Mouse (Mus musculus) CH12.LX (cell line): ENCODE results near the gene Anapc10. TPM values are rescaled to one million over a fixed set of nuclear protein-coding genes. Genes with fewer than 3 reads are reported as not detected.
A peak's percentile ranks its signal among the peaks of the same experiment; 100 is the strongest.

Experiments used
- DNase-seq: peaks from one replicate; pipeline ENCODE4 v3.0.0-alpha.2; 2013; ENCODE audit errors: extremely low read depth
- H3K27ac ChIP-seq: 2 replicates; pipeline ENCODE4 v1.5.1; 2012; ENCODE audit warnings: low read depth, mild to moderate bottlenecking, control low read depth, moderate library complexity; ENCODE audit not compliant: insufficient read depth
- H3K27me3 ChIP-seq: replicated peaks from 2 replicates; pipeline ENCODE3; 2012; ENCODE audit warnings: inconsistent platforms
- H3K36me3 ChIP-seq, 2 experiments: replicated peaks in 1 of 2; 2 replicates each; pipeline versions ENCODE3 to v1.6.1; 2012; ENCODE audit warnings: inconsistent platforms in 1 of 2, low read length in 1 of 2, mild to moderate bottlenecking in 1 of 2, mixed read lengths in 1 of 2, moderate library complexity in 1 of 2; ENCODE audit not compliant: control insufficient read depth in 1 of 2, insufficient read depth in 1 of 2
- H3K4me1 ChIP-seq, 2 experiments: 2 replicates each; pipeline ENCODE4 v1.6.1; 2012; ENCODE audit warnings: inconsistent platforms in 1 of 2, moderate library complexity in 1 of 2; ENCODE audit not compliant: insufficient read depth in 2 of 2, control insufficient read depth in 1 of 2
- H3K4me2 ChIP-seq: 2 replicates; pipeline ENCODE4 v1.6.1; 2012; ENCODE audit warnings: low read depth, mild to moderate bottlenecking, control low read depth; ENCODE audit not compliant: poor library complexity, insufficient read depth, severe bottlenecking
- H3K4me3 ChIP-seq, 3 experiments: fragments of 150-350 bp in 1 of 3; sonication (generic) in 1 of 3; replicated peaks in 1 of 3; 2 replicates each; pipeline versions ENCODE3 to v1.5.1; 2011 to 2012; ENCODE audit warnings: low read depth in 2 of 3, low read length in 2 of 3, mild to moderate bottlenecking in 2 of 3, moderate library complexity in 2 of 3, control low read depth in 1 of 3, improper control_type of control experiment in 1 of 3, inconsistent platforms in 1 of 3, mixed read lengths in 1 of 3; ENCODE audit not compliant: poor library complexity in 1 of 3
- H3K79me2 ChIP-seq: replicated peaks from 2 replicates; pipeline ENCODE4 v1.6.1; 2012; ENCODE audit warnings: mild to moderate bottlenecking, moderate library complexity; ENCODE audit not compliant: control insufficient read depth, poor library complexity, insufficient read depth, severe bottlenecking; ENCODE audit errors: extremely low read depth
- H3K9ac ChIP-seq: 2 replicates; pipeline ENCODE4 v1.6.1; 2012; ENCODE audit warnings: low read depth, mild to moderate bottlenecking, control low read depth, moderate library complexity; ENCODE audit not compliant: insufficient read depth
- H3K9me3 ChIP-seq: replicated peaks from 2 replicates; pipeline ENCODE3; 2012; ENCODE audit warnings: low read length, inconsistent platforms, mixed read lengths
- CHD1 ChIP-seq: IDR thresholded peaks from 2 replicates; pipeline ENCODE4 v1.6.1; 2012; ENCODE audit warnings: low read depth, low read length, improper control_type of control experiment, inconsistent platforms
- CHD2 ChIP-seq: IDR thresholded peaks from 2 replicates; pipeline ENCODE4 v1.6.1; 2011; ENCODE audit warnings: low read length, improper control_type of control experiment
- CTCF ChIP-seq, 2 experiments: IDR thresholded peaks in 1 of 2; conservative IDR thresholded peaks in 1 of 2; 2 replicates each; pipeline ENCODE4 v1.5.1; 2011 to 2012; ENCODE audit warnings: low read depth in 2 of 2, low read length in 2 of 2, improper control_type of control experiment in 1 of 2, inconsistent platforms in 1 of 2, mild to moderate bottlenecking in 1 of 2, moderate library complexity in 1 of 2
- EP300 ChIP-seq: IDR thresholded peaks from 2 replicates; pipeline ENCODE4 v1.6.1; 2011; ENCODE audit warnings: low read length, improper control_type of control experiment
- IRF4 ChIP-seq: IDR thresholded peaks from 2 replicates; pipeline ENCODE4 v1.6.1; 2014; ENCODE audit warnings: low read depth, mild to moderate bottlenecking, inconsistent platforms, low read length, improper control_type of control experiment
- KAT2A ChIP-seq: IDR thresholded peaks from 2 replicates; pipeline ENCODE4 v1.6.1; 2012; ENCODE audit warnings: low read length, improper control_type of control experiment, inconsistent platforms; ENCODE audit not compliant: insufficient replicate concordance
- MAX ChIP-seq: IDR thresholded peaks from 2 replicates; pipeline ENCODE4 v1.6.1; 2011; ENCODE audit warnings: low read length, improper control_type of control experiment
- MAZ ChIP-seq: IDR thresholded peaks from 2 replicates; pipeline ENCODE4 v1.6.1; 2012; ENCODE audit warnings: low read depth, mild to moderate bottlenecking, inconsistent platforms, low read length, improper control_type of control experiment, moderate library complexity
- MYC ChIP-seq: IDR thresholded peaks from 2 replicates; pipeline ENCODE4 v1.6.1; 2011; ENCODE audit warnings: low read depth, mild to moderate bottlenecking, improper control_type of control experiment, low read length
- NELFE ChIP-seq: IDR thresholded peaks from 2 replicates; pipeline ENCODE4 v1.6.1; 2011; ENCODE audit warnings: low read depth, low read length, improper control_type of control experiment
- NRF1 ChIP-seq: IDR thresholded peaks from 2 replicates; pipeline ENCODE4 v1.6.1; 2014; ENCODE audit warnings: low read depth, mild to moderate bottlenecking, inconsistent platforms, low read length, improper control_type of control experiment, moderate library complexity
- POLR2A ChIP-seq: IDR thresholded peaks from 2 replicates; pipeline ENCODE4 v1.6.1; 2011; ENCODE audit warnings: low read depth, mild to moderate bottlenecking, improper control_type of control experiment, low read length
- RAD21 ChIP-seq: IDR thresholded peaks from 2 replicates; pipeline ENCODE4 v1.6.1; 2011; ENCODE audit warnings: low read depth, mild to moderate bottlenecking, low read length, improper control_type of control experiment, moderate library complexity
- RCOR1 ChIP-seq: conservative IDR thresholded peaks from 2 replicates; pipeline ENCODE4 v1.6.1; 2012; ENCODE audit warnings: low read depth, mild to moderate bottlenecking, inconsistent platforms, low read length, improper control_type of control experiment
- TCF12 ChIP-seq: IDR thresholded peaks from 2 replicates; pipeline ENCODE4 v1.6.1; 2014; ENCODE audit warnings: low read depth, mild to moderate bottlenecking, inconsistent platforms, low read length, improper control_type of control experiment
- UBTF ChIP-seq: IDR thresholded peaks from 2 replicates; pipeline ENCODE4 v1.6.1; 2012; ENCODE audit warnings: low read depth, mild to moderate bottlenecking, inconsistent platforms, low read length, improper control_type of control experiment, moderate library complexity
- USF1 ChIP-seq: IDR thresholded peaks from 2 replicates; pipeline ENCODE4 v1.6.1; 2014; ENCODE audit warnings: low read depth, mild to moderate bottlenecking, inconsistent platforms, low read length, improper control_type of control experiment
- ZC3H11A ChIP-seq: IDR thresholded peaks from 2 replicates; pipeline ENCODE4 v1.6.1; 2012; ENCODE audit warnings: low read depth, mild to moderate bottlenecking, inconsistent platforms, low read length, improper control_type of control experiment
- ZMIZ1 ChIP-seq: IDR thresholded peaks from 2 replicates; pipeline ENCODE4 v1.6.1; 2012; ENCODE audit warnings: low read depth, mild to moderate bottlenecking, inconsistent platforms, low read length, improper control_type of control experiment
- ZNF384 ChIP-seq: IDR thresholded peaks from 2 replicates; pipeline ENCODE4 v1.6.1; 2012; ENCODE audit warnings: low read depth, low read length, improper control_type of control experiment, inconsistent platforms
- dilution Hi-C: fragments of 300-500 bp; cut with MboI; formaldehyde crosslinking; loops from 2 replicates; pipeline ENCODE4 v1.14.3; 2020; ENCODE audit warnings: low sequenced_read_pairs; ENCODE audit not compliant: extremely low pct_unique_long_range_greater_than_20kb, extremely low pct_ligation_motif_present
- in situ Hi-C: fragments of 300-500 bp; cut with MboI; formaldehyde crosslinking; loops from 3 replicates; pipeline ENCODE4 v1.14.3; 2019; ENCODE audit warnings: low sequenced_read_pairs, low pct_ligation_motif_present, low pct_unique_long_range_greater_than_20kb, mixed read lengths
- polyA plus RNA-seq: library from polyadenylated mRNA; unstranded; fragments of >175 nt; gene quantifications from 2 replicates; pipeline ENCODE4 v1.2.1, GENCODE M21; 2012; ENCODE audit warnings: low read depth; ENCODE audit not compliant: insufficient read length
- total RNA-seq, 2 experiments: library from RNA; depleted of rRNA; stranded (reverse); fragments of 300-350 nt in 1 of 2; fragments of >200 nt in 1 of 2; gene quantifications; 2 replicates each; pipeline ENCODE4 v1.2.3; 2012 to 2014

Anapc10 gene
- total and polyA plus RNA-seq, 3 experiments: 9.7 to 25.2 (median 22.3) TPM

- in situ Hi-C loops: no loop called here
- H3K27ac ChIP-seq: no peak overlapping the region
- TF ChIP-seq RCOR1 (no peak), EP300 (peak; percentile 58), IRF4 (0 out of 2 replicates have a peak, but pooled peaks have one; percentile 22), MYC (no peak)
- TF ChIP-seq, all 38 proteins: peak for 2
- Histone ChIP-seq H3K27me3 (no peaks in the 10 kb centered on the region), H3K9me3 (no peaks in the 10 kb centered on the region), H3K4me1 (peaks cover 15 to 35% of the 10 kb centered on the region in 2 experiments), H3K79me2 (no peaks in the 10 kb centered on the region), H3K9ac (no peak overlapping the region), H3K4me2 (no peak overlapping the region), H3K36me3 (peaks cover 5 to 41% of the 10 kb centered on the region in 2 experiments), H3K4me3 (no peak overlapping the region)
- dilution Hi-C loops: no loop called here
- no peak for DNase-seq
Measured at GRCm38 (mm10) chr8:79723308-79723707, 11.7 kb downstream of the Anapc10 start.

- Histone ChIP-seq H3K36me3 (peaks cover 5 to 45% of the 10 kb centered on the region in 2 experiments), H3K9ac (no peak overlapping the region), H3K4me2 (no peak overlapping the region), H3K27me3 (no peaks in the 10 kb centered on the region), H3K4me1 (peaks cover 15 to 35% of the 10 kb centered on the region in 2 experiments), H3K79me2 (no peaks in the 10 kb centered on the region), H3K27ac (no peak overlapping the region), H3K4me3 (no peak overlapping the region), H3K9me3 (no peaks in the 10 kb centered on the region)
- TF ChIP-seq CTCF (conservative IDR thresholded peaks at IDR 0.05 in 1 of 2, IDR thresholded peaks at IDR 0.05 in 1 of 2; ENCODE audit: low read depth in 2 of 2, low read length in 2 of 2): peak in 1 of 2 experiments; percentile 20; a peak in 2 of 4 replicates
- TF ChIP-seq MAX: no peak
- peak; percentile 25 for TF ChIP-seq RAD21
- DNase-seq: no peak
- dilution Hi-C loops: no loop called here
- in situ Hi-C loops: no loop called here
Measured at GRCm38 (mm10) chr8:79724589-79724988, 13.0 kb downstream of the Anapc10 start.

GRCm38 (mm10) chr8:79727900-79728299, 16.3 kb downstream of the Anapc10 start:
- TF ChIP-seq TCF12 (no peak), NRF1 (no peak), MAZ (no peak), RAD21 (no peak), KAT2A (no peak), ZNF384 (peak; percentile 38; the same call in 1 of the 2 replicates), CTCF (conservative IDR thresholded peaks at IDR 0.05 in 1 of 2, IDR thresholded peaks at IDR 0.05 in 1 of 2; ENCODE audit: low read depth in 2 of 2, low read length in 2 of 2) (peak in 1 of 2 experiments; percentile 56; a peak in 2 of 4 replicates), USF1 (no peak), CHD1 (no peak), MAX (no peak), CHD2 (no peak), POLR2A (no peak), ZC3H11A (no peak), EP300 (no peak), UBTF (no peak), NELFE (no peak), ZMIZ1 (no peak), MYC (0 out of 2 replicates have a peak, but pooled peaks have one; percentile 45)
- DNase-seq: no peak
- in situ Hi-C loops: loop anchor here (25.0 kb wide), 1 partner anchor 334 kb away; the partner anchor contains the start of gene Hhip
- Histone ChIP-seq H3K9me3 (no peaks in the 10 kb centered on the region), H3K36me3 (peaks cover 0 to 43% of the 10 kb centered on the region in 2 experiments), H3K4me1 (peaks cover 0 to 8% of the 10 kb centered on the region in 2 experiments; a peak in 1 of 4 replicates), H3K4me2 (no peak overlapping the region), H3K4me3 (no peak overlapping the region), H3K27me3 (no peaks in the 10 kb centered on the region), H3K9ac (no peak overlapping the region), H3K79me2 (no peaks in the 10 kb centered on the region), H3K27ac (no peak overlapping the region)
- dilution Hi-C loops: no loop called here
